Mouse (Mus musculus): ENCODE measurements around the gene Lctl.

- TF ChIP-seq POLR2A (IDR thresholded peaks at IDR 0.05; ENCODE audit: insufficient read depth, low read depth, low read length) = no peak
- no peak for TF ChIP-seq CTCF (IDR thresholded peaks at IDR 0.05)
Measured at GRCm38 (mm10) chr9:64120584-64121277, 3.8 kb downstream of the Lctl start.
